31 mouse cellular contexts compared by ENCODE assay signal in genomic region chr16:32825380-32825779, GRCm38 (mm10). TPM values are rescaled to one million over a fixed set of nuclear protein-coding genes. Genes with fewer than 3 reads are reported as not detected.
"Had no signal": no experiment of that assay in that cellular context is flagged by ENCODE, and none has a peak within 500 bp of the region (broad histone marks: within the 10 kb centered on the region; RNA-seq: fewer than 3 reads in every experiment).

No protein-coding gene starts in this region.

- H3K9ac ChIP-seq: heart, embryonic 12.5 days; hindbrain, embryonic 12.5 days; hindbrain, embryonic 14.5 days; limb, embryonic 13.5 days; limb, embryonic 15.5 days; liver, embryonic 12.5 days; liver, embryonic 14.5 days had no signal

- H3K4me2 ChIP-seq: heart, embryonic 12.5 days; hindbrain, embryonic 12.5 days; hindbrain, embryonic 14.5 days; limb, embryonic 13.5 days; limb, embryonic 15.5 days; liver, embryonic 12.5 days had no signal

- ATAC-seq: hindbrain, embryonic 16.5 days; inflammation-experienced regulatory T-cells, adult 6 months; liver, embryonic 12.5 days had no signal

- H3K4me3 ChIP-seq: gastrocnemius, adult 2 months; heart, embryonic 10.5 days; heart, embryonic 12.5 days; hindbrain, embryonic 10.5 days; hindbrain, embryonic 12.5 days; limb, embryonic 13.5 days; limb, embryonic 15.5 days; liver, embryonic 12.5 days had no signal

- H3K9me3 ChIP-seq: heart, embryonic 10.5 days; heart, embryonic 12.5 days; hindbrain, embryonic 10.5 days; hindbrain, embryonic 12.5 days; limb, embryonic 13.5 days; limb, embryonic 15.5 days; liver, embryonic 12.5 days had no signal

- H3K27ac ChIP-seq: hindbrain, embryonic 10.5 days; hindbrain, embryonic 12.5 days; hindbrain, embryonic 14.5 days; limb, embryonic 13.5 days; limb, embryonic 15.5 days; liver, embryonic 12.5 days; liver, embryonic 14.5 days had no signal

- DNase-seq: gastrocnemius, adult 2 months; gastrocnemius, postnatal 10 days; gastrocnemius, postnatal 25 days; heart, adult 18-20 months; heart, postnatal 10 days; heart, postnatal 4 days; kidney, adult 11 months; kidney, adult 2 months; kidney, postnatal 10 days; kidney, postnatal 36 days; layer of hippocampus, adult 9-11 months; layer of hippocampus, postnatal 36 days; left cerebral cortex, postnatal 4 days had no signal

- H3K27me3 ChIP-seq: heart, embryonic 12.5 days; hindbrain, embryonic 12.5 days; limb, embryonic 13.5 days; limb, embryonic 15.5 days; liver, embryonic 12.5 days had no signal

- H3K4me1 ChIP-seq: hindbrain, embryonic 10.5 days; hindbrain, embryonic 12.5 days; limb, embryonic 13.5 days had no signal

RNA-seq across cellular contexts. Expression of gene Smbd1, which starts 15.1 kb away (rescaled TPM):
- polyA plus RNA-seq: heart, embryonic 10.5 days; heart, embryonic 12.5 days; heart, embryonic 14.5 days; heart, embryonic 16.5 days; hindbrain, embryonic 10.5 days; hindbrain, embryonic 12.5 days; hindbrain, embryonic 14.5 days; hindbrain, embryonic 16.5 days; inflammation-experienced regulatory T-cells, adult 6 months; kidney, adult 2 months; kidney, embryonic 16.5 days; limb, embryonic 11.5 days; limb, embryonic 13.5 days; limb, embryonic 15.5 days; liver, adult 2 months; liver, embryonic 12.5 days; liver, embryonic 16.5 days had no signal

RNA-seq across cellular contexts. Expression of gene Muc20, which starts 28.1 kb away (rescaled TPM):
- polyA plus RNA-seq: hindbrain, embryonic 10.5 days; hindbrain, embryonic 14.5 days; hindbrain, embryonic 16.5 days; large intestine, adult 2 months; limb, embryonic 11.5 days; limb, embryonic 13.5 days; limb, embryonic 15.5 days; liver, adult 2 months; liver, embryonic 12.5 days; liver, embryonic 16.5 days had no signal
